Mouse (Mus musculus): ENCODE data around the gene Eml4. TPM values are rescaled to one million over a fixed set of nuclear protein-coding genes. Genes with fewer than 3 reads are reported as not detected.

Gene Eml4
- polyA plus RNA-seq, 1 experiment = 8.9 TPM

GRCm38 (mm10) chr17:83364296-83364695 is 13.6 kb downstream of the Eml4 start:
- H3K4me3 ChIP-seq (replicated peaks; ENCODE audit: control insufficient read depth, low read depth, low read length) = no peak overlapping the region
- H3K27ac ChIP-seq (ENCODE audit: control insufficient read depth, insufficient read depth, low read depth, low read length, poor library complexity) = no peak overlapping the region
- no peaks in the 10 kb centered on the region; the same call in 1 of the 2 replicates for H3K4me1 ChIP-seq (ENCODE audit: control insufficient read depth, insufficient read depth, low read length)
- 84% methylated on average over 5 of the region's 5 CpGs for WGBS
- TF ChIP-seq POLR2A (IDR thresholded peaks at IDR 0.05; ENCODE audit: borderline replicate concordance, control insufficient read depth, low read depth, low read length) = no peak
- no peak for TF ChIP-seq CTCF (IDR thresholded peaks at IDR 0.05; ENCODE audit: control insufficient read depth, insufficient read depth, low read length)

- TF ChIP-seq CTCF (IDR thresholded peaks at IDR 0.05; ENCODE audit: control insufficient read depth, insufficient read depth, low read length) = no peak
- Histone ChIP-seq H3K4me3 (replicated peaks; ENCODE audit: control insufficient read depth, low read depth, low read length) (no peak overlapping the region), H3K4me1 (ENCODE audit: control insufficient read depth, insufficient read depth, low read length) (no peaks in the 10 kb centered on the region; the same call in 1 of the 2 replicates), H3K27ac (ENCODE audit: control insufficient read depth, insufficient read depth, low read depth, low read length, poor library complexity) (no peak overlapping the region)
- 63% methylated on average over 2 of the region's 2 CpGs for WGBS
These were observed 14.4 kb downstream of the Eml4 start for GRCm38 (mm10) chr17:83365130-83365529.

GRCm38 (mm10) chr17:83365614-83366355 is 15.1 kb downstream of the Eml4 start:
- Histone ChIP-seq H3K4me1 (ENCODE audit: control insufficient read depth, insufficient read depth, low read length) (no peaks in the 10 kb centered on the region; the same call in 1 of the 2 replicates), H3K27ac (ENCODE audit: control insufficient read depth, insufficient read depth, low read depth, low read length, poor library complexity) (no peak overlapping the region), H3K4me3 (replicated peaks; ENCODE audit: control insufficient read depth, low read depth, low read length) (no peak overlapping the region)
- WGBS = 58% methylated on average over 11 of the region's 11 CpGs
- no peak for TF ChIP-seq POLR2A (IDR thresholded peaks at IDR 0.05; ENCODE audit: borderline replicate concordance, control insufficient read depth, low read depth, low read length)
- no peak for TF ChIP-seq CTCF (IDR thresholded peaks at IDR 0.05; ENCODE audit: control insufficient read depth, insufficient read depth, low read length)

GRCm38 (mm10) chr17:83367387-83367786 is 16.7 kb downstream of the Eml4 start:
- no peaks in the 10 kb centered on the region; the same call in 1 of the 2 replicates for H3K4me1 ChIP-seq (ENCODE audit: control insufficient read depth, insufficient read depth, low read length)
- no peak for TF ChIP-seq CTCF (IDR thresholded peaks at IDR 0.05; ENCODE audit: control insufficient read depth, insufficient read depth, low read length)
- no peak for TF ChIP-seq POLR2A (IDR thresholded peaks at IDR 0.05; ENCODE audit: borderline replicate concordance, control insufficient read depth, low read depth, low read length)
- WGBS = 63% methylated on average over 5 of the region's 5 CpGs
- H3K4me3 ChIP-seq (replicated peaks; ENCODE audit: control insufficient read depth, low read depth, low read length) = no peak overlapping the region
- no peak overlapping the region for H3K27ac ChIP-seq (ENCODE audit: control insufficient read depth, insufficient read depth, low read depth, low read length, poor library complexity)

- Histone ChIP-seq H3K4me3 (replicated peaks; ENCODE audit: control insufficient read depth, low read depth, low read length) (no peak overlapping the region), H3K27ac (ENCODE audit: control insufficient read depth, insufficient read depth, low read depth, low read length, poor library complexity) (no peak overlapping the region), H3K4me1 (ENCODE audit: control insufficient read depth, insufficient read depth, low read length) (no peaks in the 10 kb centered on the region)
- TF ChIP-seq POLR2A (IDR thresholded peaks at IDR 0.05; ENCODE audit: borderline replicate concordance, control insufficient read depth, low read depth, low read length) = no peak
- TF ChIP-seq CTCF (IDR thresholded peaks at IDR 0.05; ENCODE audit: control insufficient read depth, insufficient read depth, low read length) = no peak
These were observed 23.4 kb downstream of the Eml4 start for GRCm38 (mm10) chr17:83374123-83374522.

- Histone ChIP-seq H3K27ac (ENCODE audit: control insufficient read depth, insufficient read depth, low read depth, low read length, poor library complexity) (no peak overlapping the region), H3K4me3 (replicated peaks; ENCODE audit: control insufficient read depth, low read depth, low read length) (no peak overlapping the region), H3K4me1 (ENCODE audit: control insufficient read depth, insufficient read depth, low read length) (no peaks in the 10 kb centered on the region)
- no peak for TF ChIP-seq CTCF (IDR thresholded peaks at IDR 0.05; ENCODE audit: control insufficient read depth, insufficient read depth, low read length)
- no peak for TF ChIP-seq POLR2A (IDR thresholded peaks at IDR 0.05; ENCODE audit: borderline replicate concordance, control insufficient read depth, low read depth, low read length)
- 55% methylated on average over 3 of the region's 3 CpGs for WGBS
These were observed 25.1 kb downstream of the Eml4 start for GRCm38 (mm10) chr17:83375848-83376247.

GRCm38 (mm10) chr17:83376801-83377200 is 26.1 kb downstream of the Eml4 start:
- WGBS = 63% methylated on average over 4 of the region's 4 CpGs
- no peak for TF ChIP-seq CTCF (IDR thresholded peaks at IDR 0.05; ENCODE audit: control insufficient read depth, insufficient read depth, low read length)
- no peak for TF ChIP-seq POLR2A (IDR thresholded peaks at IDR 0.05; ENCODE audit: borderline replicate concordance, control insufficient read depth, low read depth, low read length)
- no peak overlapping the region for H3K4me3 ChIP-seq (replicated peaks; ENCODE audit: control insufficient read depth, low read depth, low read length)
- no peak overlapping the region for H3K27ac ChIP-seq (ENCODE audit: control insufficient read depth, insufficient read depth, low read depth, low read length, poor library complexity)
- H3K4me1 ChIP-seq (ENCODE audit: control insufficient read depth, insufficient read depth, low read length) = no peaks in the 10 kb centered on the region

- TF ChIP-seq CTCF (IDR thresholded peaks at IDR 0.05; ENCODE audit: control insufficient read depth, insufficient read depth, low read length) (no peak), POLR2A (IDR thresholded peaks at IDR 0.05; ENCODE audit: borderline replicate concordance, control insufficient read depth, low read depth, low read length) (no peak)
- Histone ChIP-seq H3K4me1 (ENCODE audit: control insufficient read depth, insufficient read depth, low read length) (no peaks in the 10 kb centered on the region), H3K4me3 (replicated peaks; ENCODE audit: control insufficient read depth, low read depth, low read length) (no peak overlapping the region), H3K27ac (ENCODE audit: control insufficient read depth, insufficient read depth, low read depth, low read length, poor library complexity) (no peak overlapping the region)
- WGBS = 87% methylated on average over 10 of the region's 10 CpGs
These were observed 27.2 kb downstream of the Eml4 start for GRCm38 (mm10) chr17:83377755-83378443.

Measured in bone marrow, adult 2 months (tissue).